Mouse (Mus musculus): Measurements from ENCODE around the gene Bcl7a. TPM values are rescaled to one million over a fixed set of nuclear protein-coding genes. Genes with fewer than 3 reads are reported as not detected.

Bcl7a gene
- total RNA-seq, 2 experiments from 2014 or later = 67.8 to 70.0 TPM

- peak; percentile 34 to 69 for DNase-seq (ENCODE audit: low spot score in 2 of 2)
- intact Hi-C loops (cut with DNase I) = loop anchor here (1.0 to 5.0 kb wide), 2 partner anchors 18 to 69 kb away; no protein-coding TSS in a partner anchor
Observed at GRCm38 (mm10) chr5:123326006-123326750, 17.5 kb upstream of the Bcl7a start.

- intact Hi-C loops (cut with DNase I) = loop anchor here (1.0 to 5.0 kb wide), 2 partner anchors 18 to 69 kb away; no protein-coding TSS in a partner anchor
- DNase-seq (ENCODE audit: low spot score in 2 of 2) = peak; percentile 61 to 90
Observed at GRCm38 (mm10) chr5:123326751-123327148, 16.9 kb upstream of the Bcl7a start.

- intact Hi-C loops (cut with DNase I) = loop anchor here (5.0 kb wide), 1 partner anchor 70 kb away; no protein-coding TSS in a partner anchor
- no peak for DNase-seq (ENCODE audit: low spot score in 2 of 2)
Observed at GRCm38 (mm10) chr5:123327686-123328085, 15.9 kb upstream of the Bcl7a start.

GRCm38 (mm10) chr5:123333566-123333965 is 10.1 kb upstream of the Bcl7a start:
- DNase-seq (ENCODE audit: low spot score in 2 of 2) = no peak
- intact Hi-C loops (cut with DNase I) = no loop called here

GRCm38 (mm10) chr5:123336205-123336961 is 7.3 kb upstream of the Bcl7a start:
- no peak for DNase-seq (ENCODE audit: low spot score in 2 of 2)
- intact Hi-C loops (cut with DNase I) = no loop called here

GRCm38 (mm10) chr5:123338463-123338862 is 5.2 kb upstream of the Bcl7a start:
- DNase-seq (ENCODE audit: low spot score in 2 of 2) = peak in 1 of 2 experiments; percentile 86

GRCm38 (mm10) chr5:123344628-123344962 is 961 bp downstream of the Bcl7a start:
- intact Hi-C loops (cut with DNase I) = loop anchor here (1.0 kb wide), 2 partner anchors 18 to 87 kb away; no protein-coding TSS in a partner anchor
- DNase-seq (ENCODE audit: low spot score in 2 of 2) = no peak

More at GRCm38 (mm10) chr5:123338463-123338862, 5.2 kb upstream of the Bcl7a start:
- intact Hi-C loops (cut with DNase I) = no loop called here

GRCm38 (mm10) chr5:123344963-123345852 is 1.6 kb downstream of the Bcl7a start:
- DNase-seq (ENCODE audit: low spot score in 2 of 2) = peak; percentile 66 to 68
- intact Hi-C loops (cut with DNase I) = loop anchor here (1.0 kb wide), 2 partner anchors 19 to 88 kb away; no protein-coding TSS in a partner anchor

GRCm38 (mm10) chr5:123345853-123346654 is 2.4 kb downstream of the Bcl7a start:
- intact Hi-C loops (cut with DNase I) = no loop called here
- DNase-seq (ENCODE audit: low spot score in 2 of 2) = peak; percentile 44 to 80

- no peak for DNase-seq (ENCODE audit: low spot score in 2 of 2)
- intact Hi-C loops (cut with DNase I) = no loop called here
Observed at GRCm38 (mm10) chr5:123346701-123347270, 3.2 kb downstream of the Bcl7a start.

- no peak for DNase-seq (ENCODE audit: low spot score in 2 of 2)
- intact Hi-C loops (cut with DNase I) = no loop called here
Observed at GRCm38 (mm10) chr5:123347985-123348384, 4.4 kb downstream of the Bcl7a start.

GRCm38 (mm10) chr5:123350386-123350785 is 6.8 kb downstream of the Bcl7a start:
- intact Hi-C loops (cut with DNase I) = no loop called here

GRCm38 (mm10) chr5:123355918-123356317 is 12.3 kb downstream of the Bcl7a start:
- intact Hi-C loops (cut with DNase I) = no loop called here
- DNase-seq (ENCODE audit: low spot score in 2 of 2) = no peak

More at GRCm38 (mm10) chr5:123350386-123350785, 6.8 kb downstream of the Bcl7a start:
- DNase-seq (ENCODE audit: low spot score in 2 of 2) = no peak

GRCm38 (mm10) chr5:123357253-123357652 is 13.6 kb downstream of the Bcl7a start:
- intact Hi-C loops (cut with DNase I) = no loop called here

GRCm38 (mm10) chr5:123359431-123359830 is 15.8 kb downstream of the Bcl7a start:
- intact Hi-C loops (cut with DNase I) = no loop called here
- DNase-seq (ENCODE audit: low spot score in 2 of 2) = no peak

More at GRCm38 (mm10) chr5:123357253-123357652, 13.6 kb downstream of the Bcl7a start:
- DNase-seq (ENCODE audit: low spot score in 2 of 2) = no peak

GRCm38 (mm10) chr5:123362911-123363310 is 19.3 kb downstream of the Bcl7a start:
- intact Hi-C loops (cut with DNase I) = no loop called here
- DNase-seq (ENCODE audit: low spot score in 2 of 2) = no peak

- intact Hi-C loops (cut with DNase I) = no loop called here
- DNase-seq (ENCODE audit: low spot score in 2 of 2) = no peak
Observed at GRCm38 (mm10) chr5:123364302-123364971, 20.8 kb downstream of the Bcl7a start.

Data from left cerebral cortex, postnatal 25 days (tissue).